Mouse (Mus musculus): Measurements from ENCODE around the gene Cplx2. TPM values are rescaled to one million over a fixed set of nuclear protein-coding genes. Genes with fewer than 3 reads are reported as not detected.

Cplx2 gene
- polyA plus RNA-seq, 1 experiment from 2014 or later = 6.4 TPM

DNA sequence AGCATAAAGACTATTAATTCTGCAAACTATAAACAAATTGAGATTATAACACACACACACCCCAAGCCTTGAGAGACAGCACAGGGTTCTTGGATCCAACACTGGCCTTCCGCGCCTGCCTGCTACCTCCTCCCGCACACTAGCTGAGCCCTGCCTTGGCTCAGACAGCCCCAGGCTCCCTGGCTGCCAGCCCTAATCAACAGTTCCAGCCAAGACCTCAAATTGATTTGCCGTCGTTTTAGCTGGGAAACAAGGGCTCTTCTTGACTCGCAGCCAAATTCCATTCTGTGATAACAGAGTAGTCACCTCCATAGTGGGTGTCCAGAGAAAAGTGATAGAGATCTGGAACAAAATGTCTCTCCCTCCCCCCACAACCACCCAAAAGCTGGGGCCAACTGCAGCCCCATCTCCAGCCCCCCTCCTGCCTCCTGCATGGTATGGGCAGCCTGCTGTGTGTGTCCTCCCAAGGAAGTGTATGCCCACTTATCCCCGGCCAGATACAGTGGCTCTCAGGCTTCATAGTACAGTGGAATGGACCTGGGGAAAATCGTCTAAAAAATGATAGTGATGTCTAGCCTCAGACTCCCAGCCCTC is 18.9 kb downstream of the Cplx2 start:
- H3K36me3 ChIP-seq (ENCODE audit: control insufficient read depth, insufficient read depth, low read length) = no peaks in the 10 kb centered on the region
- no peaks in the 10 kb centered on the region for H3K9me3 ChIP-seq (ENCODE audit: control insufficient read depth, low read length)
- H3K4me3 ChIP-seq (ENCODE audit: low read length) = no peak overlapping the region
- ATAC-seq (ENCODE audit: low FRiP score, low TSS enrichment) = no peak
- H3K4me2 ChIP-seq (replicated peaks; ENCODE audit: low read depth, low read length) = no peak overlapping the region
- H3K4me1 ChIP-seq (ENCODE audit: control insufficient read depth, insufficient read depth, low read length) = 0 out of 2 replicates have a peak, but pooled peaks cover 3% of the 10 kb centered on the region
- 64% methylated on average over 8 of the region's 8 CpGs for WGBS
- H3K27me3 ChIP-seq (ENCODE audit: control insufficient read depth, insufficient read depth, low read length) = no peaks in the 10 kb centered on the region
- H3K9ac ChIP-seq (ENCODE audit: low read depth, low read length) = no peak overlapping the region
- H3K27ac ChIP-seq (ENCODE audit: low read depth, low read length) = no peak overlapping the region

DNA sequence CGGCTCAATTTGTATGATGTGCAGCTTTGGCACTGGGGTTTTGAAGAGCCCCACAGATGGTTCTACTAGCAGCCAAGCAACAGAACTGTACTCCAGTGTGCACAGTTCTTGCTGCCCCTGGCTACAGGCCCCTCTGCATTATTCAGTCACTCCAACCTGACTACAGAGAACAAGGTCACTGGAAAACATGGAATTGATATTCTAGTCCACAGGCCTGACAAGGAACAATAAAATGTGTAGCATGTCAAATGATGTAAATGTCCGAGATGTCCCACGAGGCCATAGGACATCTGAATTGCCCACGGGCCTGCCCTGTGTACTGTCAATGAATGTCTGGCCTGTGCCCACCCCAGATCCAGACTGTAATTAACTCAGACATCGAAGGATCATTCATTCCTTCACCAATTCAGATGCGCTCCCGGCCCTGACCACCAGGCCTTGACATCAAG is 19.4 kb downstream of the Cplx2 start:
- Histone ChIP-seq H3K4me3 (ENCODE audit: low read length) (no peak overlapping the region), H3K4me1 (ENCODE audit: control insufficient read depth, insufficient read depth, low read length) (0 out of 2 replicates have a peak, but pooled peaks cover 3% of the 10 kb centered on the region), H3K27ac (ENCODE audit: low read depth, low read length) (no peak overlapping the region), H3K9me3 (ENCODE audit: control insufficient read depth, low read length) (no peaks in the 10 kb centered on the region), H3K9ac (ENCODE audit: low read depth, low read length) (no peak overlapping the region), H3K36me3 (ENCODE audit: control insufficient read depth, insufficient read depth, low read length) (no peaks in the 10 kb centered on the region), H3K4me2 (replicated peaks; ENCODE audit: low read depth, low read length) (no peak overlapping the region), H3K27me3 (ENCODE audit: control insufficient read depth, insufficient read depth, low read length) (no peaks in the 10 kb centered on the region)
- WGBS = 87% methylated on average over 7 of the region's 7 CpGs
- ATAC-seq (ENCODE audit: low FRiP score, low TSS enrichment) = no peak

DNA sequence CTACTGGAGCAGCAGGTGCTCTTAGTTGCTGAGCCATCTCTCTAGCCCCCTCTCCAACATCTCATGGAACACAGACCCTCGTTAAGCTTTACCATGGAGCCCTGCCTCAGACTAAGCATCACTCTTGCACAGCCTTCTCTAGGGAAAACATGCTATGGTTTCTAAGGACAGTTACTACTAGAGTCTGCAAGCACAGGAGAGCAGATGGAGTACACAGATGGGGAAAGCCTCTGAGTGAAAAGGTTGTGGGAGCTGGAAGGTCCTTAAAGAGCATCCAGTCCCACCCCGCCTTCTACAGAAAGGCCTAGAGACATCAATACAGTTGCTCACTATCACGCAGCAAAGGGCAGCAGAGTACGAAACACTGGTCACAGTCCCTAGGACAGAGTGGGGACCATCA is 20.2 kb downstream of the Cplx2 start:
- WGBS = 98% methylated on average over 4 of the region's 4 CpGs
- ATAC-seq (ENCODE audit: low FRiP score, low TSS enrichment) = no peak
- Histone ChIP-seq H3K27ac (ENCODE audit: low read depth, low read length) (no peak overlapping the region), H3K4me1 (ENCODE audit: control insufficient read depth, insufficient read depth, low read length) (0 out of 2 replicates have a peak, but pooled peaks cover 3% of the 10 kb centered on the region), H3K9ac (ENCODE audit: low read depth, low read length) (no peak overlapping the region), H3K36me3 (ENCODE audit: control insufficient read depth, insufficient read depth, low read length) (no peaks in the 10 kb centered on the region), H3K4me2 (replicated peaks; ENCODE audit: low read depth, low read length) (no peak overlapping the region), H3K9me3 (ENCODE audit: control insufficient read depth, low read length) (no peaks in the 10 kb centered on the region), H3K27me3 (ENCODE audit: control insufficient read depth, insufficient read depth, low read length) (no peaks in the 10 kb centered on the region), H3K4me3 (ENCODE audit: low read length) (no peak overlapping the region)

DNA sequence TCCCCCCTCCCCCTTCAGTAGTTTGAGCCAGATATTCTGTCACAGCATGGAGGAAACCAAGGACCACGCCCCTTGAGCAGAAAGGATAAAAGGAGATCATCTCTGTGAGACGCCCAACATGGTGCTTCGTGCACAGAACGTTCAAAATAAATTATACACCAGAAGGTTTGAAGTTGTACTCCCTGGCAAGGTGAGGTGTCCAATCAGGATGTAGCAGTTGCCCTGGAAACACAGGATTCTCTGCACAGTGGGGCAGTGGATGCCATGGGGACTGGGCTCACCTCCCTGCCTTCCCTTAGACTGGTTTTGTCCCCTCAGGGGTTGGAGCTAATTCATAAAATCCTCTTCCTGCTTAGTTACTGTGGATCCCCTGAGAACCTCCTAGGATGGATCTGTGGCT is 25.9 kb downstream of the Cplx2 start:
- Histone ChIP-seq H3K27ac (ENCODE audit: low read depth, low read length) (no peak overlapping the region), H3K4me3 (ENCODE audit: low read length) (no peak overlapping the region), H3K9ac (ENCODE audit: low read depth, low read length) (no peak overlapping the region), H3K4me2 (replicated peaks; ENCODE audit: low read depth, low read length) (no peak overlapping the region), H3K27me3 (ENCODE audit: control insufficient read depth, insufficient read depth, low read length) (no peaks in the 10 kb centered on the region), H3K4me1 (ENCODE audit: control insufficient read depth, insufficient read depth, low read length) (no peaks in the 10 kb centered on the region), H3K9me3 (ENCODE audit: control insufficient read depth, low read length) (no peaks in the 10 kb centered on the region), H3K36me3 (ENCODE audit: control insufficient read depth, insufficient read depth, low read length) (no peaks in the 10 kb centered on the region)
- no peak for ATAC-seq (ENCODE audit: low FRiP score, low TSS enrichment)
- WGBS = 75% methylated on average over 4 of the region's 4 CpGs

DNA sequence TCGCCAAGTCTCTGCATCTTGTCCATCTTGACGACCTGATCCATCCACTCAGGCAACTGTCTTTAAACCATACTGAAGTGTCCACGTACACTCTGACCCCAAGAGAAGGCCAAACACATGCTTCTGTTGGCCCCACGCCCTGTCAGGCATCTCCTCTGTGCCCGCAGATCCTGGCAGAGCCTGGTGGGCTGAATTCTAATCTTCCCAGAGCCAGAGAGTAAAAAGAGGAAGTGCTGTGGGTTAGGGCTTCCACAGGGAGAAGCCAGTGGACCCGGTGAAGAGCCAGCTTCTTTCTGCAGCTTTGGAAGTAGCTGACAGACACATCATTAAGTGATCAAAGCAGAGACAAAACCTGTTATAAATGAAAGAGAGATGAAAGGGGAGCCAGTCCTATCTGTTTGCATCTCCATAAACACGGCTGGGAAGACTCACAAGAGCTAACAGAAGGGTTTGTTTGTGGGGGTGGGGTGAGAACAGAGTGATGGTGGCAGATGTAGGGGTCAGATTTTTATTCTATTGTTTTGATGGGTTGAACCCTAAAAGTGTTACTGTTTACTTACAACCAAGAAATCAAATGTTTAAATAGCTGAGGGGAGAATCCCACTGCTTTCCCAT is 29.5 kb downstream of the Cplx2 start:
- Histone ChIP-seq H3K9me3 (ENCODE audit: control insufficient read depth, low read length) (no peaks in the 10 kb centered on the region), H3K9ac (ENCODE audit: low read depth, low read length) (no peak overlapping the region), H3K27ac (ENCODE audit: low read depth, low read length) (no peak overlapping the region), H3K4me1 (ENCODE audit: control insufficient read depth, insufficient read depth, low read length) (0 out of 2 replicates have a peak, but pooled peaks cover 4% of the 10 kb centered on the region), H3K27me3 (ENCODE audit: control insufficient read depth, insufficient read depth, low read length) (no peaks in the 10 kb centered on the region), H3K36me3 (ENCODE audit: control insufficient read depth, insufficient read depth, low read length) (no peaks in the 10 kb centered on the region), H3K4me3 (ENCODE audit: low read length) (no peak overlapping the region), H3K4me2 (replicated peaks; ENCODE audit: low read depth, low read length) (no peak overlapping the region)
- WGBS = 54% methylated on average over 7 of the region's 7 CpGs
- ATAC-seq (ENCODE audit: low FRiP score, low TSS enrichment) = no peak

DNA sequence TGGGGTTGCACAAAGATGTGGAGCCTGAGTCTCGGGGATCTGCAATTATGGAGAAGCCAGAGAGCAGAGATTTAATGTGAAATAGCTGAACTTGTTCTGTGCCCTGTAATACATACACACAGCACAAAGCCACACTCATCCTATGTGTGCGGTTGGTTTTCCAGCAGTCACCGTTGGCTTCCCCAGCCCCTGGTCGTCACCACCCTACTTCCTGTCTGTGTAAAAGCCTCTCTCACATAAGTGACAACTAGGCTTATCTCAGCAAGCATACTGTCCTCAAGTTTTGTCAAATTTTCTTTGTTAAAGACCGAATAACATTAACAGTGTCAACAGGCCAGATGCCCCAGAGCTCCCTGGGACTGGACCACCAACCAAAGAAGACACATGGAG is 30.0 kb downstream of the Cplx2 start:
- Histone ChIP-seq H3K9ac (ENCODE audit: low read depth, low read length) (no peak overlapping the region), H3K4me3 (ENCODE audit: low read length) (no peak overlapping the region), H3K27me3 (ENCODE audit: control insufficient read depth, insufficient read depth, low read length) (no peaks in the 10 kb centered on the region), H3K4me1 (ENCODE audit: control insufficient read depth, insufficient read depth, low read length) (0 out of 2 replicates have a peak, but pooled peaks cover 4% of the 10 kb centered on the region), H3K4me2 (replicated peaks; ENCODE audit: low read depth, low read length) (no peak overlapping the region), H3K27ac (ENCODE audit: low read depth, low read length) (no peak overlapping the region), H3K9me3 (ENCODE audit: control insufficient read depth, low read length) (no peaks in the 10 kb centered on the region), H3K36me3 (ENCODE audit: control insufficient read depth, insufficient read depth, low read length) (no peaks in the 10 kb centered on the region)
- WGBS = 55% methylated on average over 5 of the region's 5 CpGs
- no peak for ATAC-seq (ENCODE audit: low FRiP score, low TSS enrichment)

DNA sequence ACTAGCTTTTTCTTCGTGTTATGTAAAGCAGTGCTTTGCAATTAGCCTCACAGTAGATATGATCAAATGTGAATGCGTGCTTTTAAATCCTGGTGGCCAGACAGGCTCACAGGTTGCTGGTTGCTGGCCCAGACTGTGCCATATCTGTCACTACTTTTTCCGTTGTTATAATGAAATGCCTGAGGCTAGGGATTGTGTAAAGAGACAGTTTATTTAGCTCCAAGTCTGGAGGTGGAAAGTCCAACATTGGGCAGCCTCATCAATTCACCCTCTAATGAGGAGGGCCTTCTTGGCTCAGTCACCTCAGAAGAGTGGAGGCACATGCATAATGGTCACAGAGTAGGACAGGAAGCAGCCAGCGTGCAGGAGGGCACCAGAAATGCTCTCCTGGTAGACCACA is 31.2 kb downstream of the Cplx2 start:
- Histone ChIP-seq H3K27ac (ENCODE audit: low read depth, low read length) (no peak overlapping the region), H3K9me3 (ENCODE audit: control insufficient read depth, low read length) (no peaks in the 10 kb centered on the region), H3K4me2 (replicated peaks; ENCODE audit: low read depth, low read length) (no peak overlapping the region), H3K9ac (ENCODE audit: low read depth, low read length) (no peak overlapping the region), H3K27me3 (ENCODE audit: control insufficient read depth, insufficient read depth, low read length) (no peaks in the 10 kb centered on the region), H3K36me3 (ENCODE audit: control insufficient read depth, insufficient read depth, low read length) (no peaks in the 10 kb centered on the region), H3K4me3 (ENCODE audit: low read length) (no peak overlapping the region), H3K4me1 (ENCODE audit: control insufficient read depth, insufficient read depth, low read length) (0 out of 2 replicates have a peak, but pooled peaks cover 4% of the 10 kb centered on the region)
- ATAC-seq (ENCODE audit: low FRiP score, low TSS enrichment) = no peak
- WGBS = 77% methylated on average over 4 of the region's 4 CpGs

DNA sequence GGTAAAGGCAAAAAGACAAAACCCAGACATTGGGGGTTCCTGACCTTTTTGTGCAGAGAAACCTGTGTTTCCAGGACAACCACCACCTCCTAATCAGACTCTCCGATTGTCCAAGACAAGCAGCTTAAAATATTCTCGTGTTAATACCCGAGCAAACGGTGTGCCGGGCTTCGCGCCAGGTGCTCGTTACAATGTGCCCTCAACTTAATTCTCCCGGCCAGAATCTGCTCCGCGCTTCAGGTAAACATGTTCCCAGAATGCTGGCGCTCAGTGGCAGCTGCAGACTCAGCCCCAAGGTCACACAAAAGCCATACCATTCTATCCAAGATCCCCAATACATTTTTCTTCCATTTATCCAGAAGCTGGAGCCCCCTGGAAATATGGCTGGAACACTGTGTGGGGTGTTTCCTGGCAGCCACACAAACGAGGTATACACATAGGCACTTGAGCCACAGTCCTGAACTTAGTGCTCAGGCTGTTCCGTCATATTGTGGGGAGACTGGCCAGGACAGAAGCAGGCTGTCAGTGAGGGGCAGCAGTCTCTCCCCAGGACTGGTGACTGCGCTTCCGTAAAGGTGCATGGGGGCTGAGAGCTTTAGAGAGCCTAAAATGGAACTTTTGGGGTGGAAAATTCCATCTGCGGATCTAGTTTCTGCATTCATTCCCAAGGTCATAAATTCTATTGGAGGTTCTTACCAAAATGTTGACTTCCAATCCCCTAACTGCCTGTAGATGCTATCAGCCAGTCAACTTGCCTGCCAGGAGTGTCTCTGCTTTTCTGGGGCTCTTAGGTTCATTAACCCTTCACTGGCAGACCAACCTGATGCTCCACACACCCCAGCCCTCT is 32.3 kb downstream of the Cplx2 start:
- Histone ChIP-seq H3K4me2 (replicated peaks; ENCODE audit: low read depth, low read length) (no peak overlapping the region), H3K4me3 (ENCODE audit: low read length) (no peak overlapping the region)
- no peak for ATAC-seq (ENCODE audit: low FRiP score, low TSS enrichment)

DNA sequence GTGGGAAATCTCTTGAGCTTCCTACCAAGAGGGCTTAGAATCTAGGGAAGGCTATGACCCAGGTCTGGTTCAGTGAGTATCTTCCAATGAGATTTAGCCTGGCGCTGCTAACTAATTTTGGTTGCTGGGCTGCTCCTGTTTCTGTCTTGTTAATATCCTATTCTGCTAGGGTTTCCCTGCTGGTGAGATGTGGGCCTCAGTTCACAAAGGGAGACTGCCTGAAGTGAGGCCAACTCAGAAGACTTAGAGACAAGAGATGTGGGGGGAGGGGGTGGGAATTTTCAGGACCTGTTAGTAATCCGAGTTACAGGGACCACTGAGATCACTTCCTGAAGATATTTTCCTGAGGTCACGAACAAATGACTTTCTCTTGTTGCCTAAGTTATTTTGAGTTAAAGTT is 33.1 kb downstream of the Cplx2 start:
- H3K27ac ChIP-seq (ENCODE audit: low read depth, low read length) = no peak overlapping the region
- ATAC-seq (ENCODE audit: low FRiP score, low TSS enrichment) = no peak
- no peak overlapping the region for H3K4me2 ChIP-seq (replicated peaks; ENCODE audit: low read depth, low read length)
- no peak overlapping the region for H3K9ac ChIP-seq (ENCODE audit: low read depth, low read length)
- H3K4me3 ChIP-seq (ENCODE audit: low read length) = no peak overlapping the region
- 0 out of 2 replicates have a peak, but pooled peaks cover 4% of the 10 kb centered on the region for H3K4me1 ChIP-seq (ENCODE audit: control insufficient read depth, insufficient read depth, low read length)
- H3K27me3 ChIP-seq (ENCODE audit: control insufficient read depth, insufficient read depth, low read length) = no peaks in the 10 kb centered on the region
- WGBS = 57% methylated on average over 3 of the region's 3 CpGs
- no peaks in the 10 kb centered on the region for H3K36me3 ChIP-seq (ENCODE audit: control insufficient read depth, insufficient read depth, low read length)
- no peaks in the 10 kb centered on the region for H3K9me3 ChIP-seq (ENCODE audit: control insufficient read depth, low read length)

More for the DNA sequence above, 32.3 kb downstream of the Cplx2 start:
- 65% methylated on average over 17 of the region's 17 CpGs for WGBS
- Histone ChIP-seq H3K36me3 (ENCODE audit: control insufficient read depth, insufficient read depth, low read length) (no peaks in the 10 kb centered on the region), H3K27me3 (ENCODE audit: control insufficient read depth, insufficient read depth, low read length) (no peaks in the 10 kb centered on the region), H3K9me3 (ENCODE audit: control insufficient read depth, low read length) (no peaks in the 10 kb centered on the region), H3K27ac (ENCODE audit: low read depth, low read length) (no peak overlapping the region), H3K9ac (ENCODE audit: low read depth, low read length) (no peak overlapping the region), H3K4me1 (ENCODE audit: control insufficient read depth, insufficient read depth, low read length) (0 out of 2 replicates have a peak, but pooled peaks cover 4% of the 10 kb centered on the region)

Data from kidney, embryonic 14.5 days (tissue).